Mouse (Mus musculus) bone marrow macrophage, adult 2 months (primary cell): ENCODE results near the gene Dennd5a.

ENCODE experiments used
- CTCF ChIP-seq: IDR thresholded peaks from 2 replicates; pipeline ENCODE4 v1.5.1; 2012; ENCODE audit warnings: low read depth, mild to moderate bottlenecking, low read length, moderate library complexity
- POLR2A ChIP-seq: IDR thresholded peaks from 2 replicates; pipeline ENCODE4 v1.6.1; 2012; ENCODE audit warnings: mild to moderate bottlenecking, low read depth, low read length, borderline replicate concordance

GRCm38 (mm10) chr7:109968924-109969450, 8.7 kb upstream of the Dennd5a start:
- TF ChIP-seq CTCF (no peak), POLR2A (no peak)
